Mouse (Mus musculus): ENCODE data around the gene Serpinb2. TPM values are rescaled to one million over a fixed set of nuclear protein-coding genes. Genes with fewer than 3 reads are reported as not detected.

Serpinb2 gene
- total and polyA plus RNA-seq, 3 experiments, result 0.03 TPM; not detected in 2

GRCm38 (mm10) chr1:107565644-107566043 is 54.4 kb downstream of the Serpinb2 start:
- H3K4me3 ChIP-seq (ENCODE audit: low read depth, low read length), result no peak overlapping the region
- no peaks in the 10 kb centered on the region for H3K27me3 ChIP-seq (ENCODE audit: insufficient read depth, low read length)
- no peaks in the 10 kb centered on the region for H3K4me1 ChIP-seq (ENCODE audit: insufficient read depth, low read depth, low read length)
- H3K9me3 ChIP-seq (replicated peaks), result peaks cover 10% of the 10 kb centered on the region
- ATAC-seq (ENCODE audit: extremely low read depth, insufficient number of reproducible peaks, low FRiP score, poor library complexity, severe bottlenecking) (no peak), DNase-seq (ENCODE audit: low spot score) (no peak)
- TF ChIP-seq CTCF (IDR thresholded peaks at IDR 0.05; ENCODE audit: low read depth, low read length) (no peak), GATA1 (IDR thresholded peaks at IDR 0.05; ENCODE audit: borderline replicate concordance, low read length) (no peak), GATA2 (IDR thresholded peaks at IDR 0.05; ENCODE audit: borderline replicate concordance, low read depth, low read length) (no peak)
- H3K36me3 ChIP-seq (replicated peaks), result no peaks in the 10 kb centered on the region

DNA sequence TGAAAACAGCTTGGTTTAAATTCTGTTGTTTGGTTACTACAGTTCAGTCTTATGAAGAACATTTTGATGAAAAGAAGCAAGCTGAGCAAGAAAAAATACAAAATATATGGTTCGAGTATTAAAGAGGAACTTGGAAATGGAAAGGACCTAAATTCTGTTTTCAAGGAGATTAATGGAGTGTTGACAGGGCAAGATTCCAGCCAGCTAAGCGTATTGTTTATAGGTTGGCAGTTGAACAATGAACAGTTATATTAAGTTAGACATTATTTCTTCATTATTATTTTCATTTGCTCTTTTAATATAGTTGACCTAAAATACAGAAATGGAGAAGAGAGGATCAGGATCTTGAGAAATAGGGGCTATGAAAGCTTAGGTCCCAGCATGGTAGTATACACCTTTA is 64.9 kb downstream of the Serpinb2 start:
- no peak for DNase-seq (ENCODE audit: low spot score)
- no peak overlapping the region for H3K4me3 ChIP-seq (ENCODE audit: low read depth, low read length)
- no peaks in the 10 kb centered on the region for H3K27me3 ChIP-seq (ENCODE audit: insufficient read depth, low read length)
- peaks cover 7% of the 10 kb centered on the region; the same call in 1 of the 2 replicates for H3K9me3 ChIP-seq (replicated peaks)
- no peaks in the 10 kb centered on the region for H3K36me3 ChIP-seq (replicated peaks)
- TF ChIP-seq GATA1 (IDR thresholded peaks at IDR 0.05; ENCODE audit: borderline replicate concordance, low read length), result no peak
- no peak for TF ChIP-seq CTCF (IDR thresholded peaks at IDR 0.05; ENCODE audit: low read depth, low read length)
- no peak for TF ChIP-seq GATA2 (IDR thresholded peaks at IDR 0.05; ENCODE audit: borderline replicate concordance, low read depth, low read length)
- TF ChIP-seq TAL1 (conservative IDR thresholded peaks at IDR 0.05; ENCODE audit: low read depth, low read length), result no peak
- no peak for TF ChIP-seq POLR2AphosphoS5 (IDR thresholded peaks at IDR 0.05; ENCODE audit: insufficient replicate concordance, low read depth, low read length)
- ATAC-seq (ENCODE audit: extremely low read depth, insufficient number of reproducible peaks, low FRiP score, poor library complexity, severe bottlenecking), result no peak
- no peaks in the 10 kb centered on the region for H3K4me1 ChIP-seq (ENCODE audit: insufficient read depth, low read depth, low read length)

DNA sequence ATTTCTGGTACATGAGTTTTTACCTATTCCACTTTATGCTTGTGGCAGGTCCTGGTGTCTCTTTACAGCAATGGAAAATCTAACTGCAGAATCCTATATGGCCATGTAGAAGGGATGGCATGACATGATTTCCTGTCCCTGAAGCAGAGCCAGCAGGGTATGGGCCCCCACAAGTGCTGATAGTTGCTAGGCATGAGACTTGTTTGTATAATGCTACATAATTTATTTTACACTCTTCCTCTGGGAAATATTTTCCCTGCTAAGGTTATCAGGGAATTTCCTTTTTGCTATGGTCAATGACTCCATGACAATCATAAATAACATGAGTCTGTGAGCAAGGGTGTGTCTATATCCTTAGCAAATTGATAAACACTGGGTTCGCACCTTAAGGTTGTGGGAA is 66.3 kb downstream of the Serpinb2 start:
- no peaks in the 10 kb centered on the region for H3K36me3 ChIP-seq (replicated peaks)
- H3K4me1 ChIP-seq (ENCODE audit: insufficient read depth, low read depth, low read length), result no peaks in the 10 kb centered on the region
- no peaks in the 10 kb centered on the region for H3K27me3 ChIP-seq (ENCODE audit: insufficient read depth, low read length)
- no peak for TF ChIP-seq GATA1 (IDR thresholded peaks at IDR 0.05; ENCODE audit: borderline replicate concordance, low read length)
- no peak for TF ChIP-seq GATA2 (IDR thresholded peaks at IDR 0.05; ENCODE audit: borderline replicate concordance, low read depth, low read length)
- no peak for TF ChIP-seq CTCF (IDR thresholded peaks at IDR 0.05; ENCODE audit: low read depth, low read length)
- no peak for TF ChIP-seq TAL1 (conservative IDR thresholded peaks at IDR 0.05; ENCODE audit: low read depth, low read length)
- TF ChIP-seq POLR2AphosphoS5 (IDR thresholded peaks at IDR 0.05; ENCODE audit: insufficient replicate concordance, low read depth, low read length), result no peak
- DNase-seq (ENCODE audit: low spot score), result no peak
- no peak overlapping the region for H3K4me3 ChIP-seq (ENCODE audit: low read depth, low read length)
- peaks cover 9% of the 10 kb centered on the region; the same call in 1 of the 2 replicates for H3K9me3 ChIP-seq (replicated peaks)
- no peak for ATAC-seq (ENCODE audit: extremely low read depth, insufficient number of reproducible peaks, low FRiP score, poor library complexity, severe bottlenecking)

- ATAC-seq (ENCODE audit: extremely low read depth, insufficient number of reproducible peaks, low FRiP score, poor library complexity, severe bottlenecking), result no peak
- H3K4me3 ChIP-seq (ENCODE audit: low read depth, low read length), result no peak overlapping the region
- no peaks in the 10 kb centered on the region for H3K36me3 ChIP-seq (replicated peaks)
- peaks cover 9% of the 10 kb centered on the region; the same call in 1 of the 2 replicates for H3K9me3 ChIP-seq (replicated peaks)
- no peaks in the 10 kb centered on the region for H3K27me3 ChIP-seq (ENCODE audit: insufficient read depth, low read length)
- H3K4me1 ChIP-seq (ENCODE audit: insufficient read depth, low read depth, low read length), result no peaks in the 10 kb centered on the region
- TF ChIP-seq CTCF (IDR thresholded peaks at IDR 0.05; ENCODE audit: low read depth, low read length) (no peak), POLR2AphosphoS5 (IDR thresholded peaks at IDR 0.05; ENCODE audit: insufficient replicate concordance, low read depth, low read length) (no peak), TAL1 (conservative IDR thresholded peaks at IDR 0.05; ENCODE audit: low read depth, low read length) (no peak), GATA1 (IDR thresholded peaks at IDR 0.05; ENCODE audit: borderline replicate concordance, low read length) (no peak), GATA2 (IDR thresholded peaks at IDR 0.05; ENCODE audit: borderline replicate concordance, low read depth, low read length) (no peak)
- no peak for DNase-seq (ENCODE audit: low spot score)
Measured at GRCm38 (mm10) chr1:107581220-107581619, 70.0 kb downstream of the Serpinb2 start.

GRCm38 (mm10) chr1:107582900-107583299 is 71.7 kb downstream of the Serpinb2 start:
- H3K4me1 ChIP-seq (ENCODE audit: insufficient read depth, low read depth, low read length), result no peaks in the 10 kb centered on the region
- H3K9me3 ChIP-seq (replicated peaks), result peaks cover 11% of the 10 kb centered on the region
- H3K27me3 ChIP-seq (ENCODE audit: insufficient read depth, low read length), result no peaks in the 10 kb centered on the region
- H3K36me3 ChIP-seq (replicated peaks), result no peaks in the 10 kb centered on the region
- TF ChIP-seq POLR2AphosphoS5 (IDR thresholded peaks at IDR 0.05; ENCODE audit: insufficient replicate concordance, low read depth, low read length) (no peak), GATA2 (IDR thresholded peaks at IDR 0.05; ENCODE audit: borderline replicate concordance, low read depth, low read length) (no peak), GATA1 (IDR thresholded peaks at IDR 0.05; ENCODE audit: borderline replicate concordance, low read length) (no peak), TAL1 (conservative IDR thresholded peaks at IDR 0.05; ENCODE audit: low read depth, low read length) (no peak), CTCF (IDR thresholded peaks at IDR 0.05; ENCODE audit: low read depth, low read length) (no peak)
- no peak for DNase-seq (ENCODE audit: low spot score)
- no peak overlapping the region for H3K4me3 ChIP-seq (ENCODE audit: low read depth, low read length)
- ATAC-seq (ENCODE audit: extremely low read depth, insufficient number of reproducible peaks, low FRiP score, poor library complexity, severe bottlenecking), result no peak

DNA sequence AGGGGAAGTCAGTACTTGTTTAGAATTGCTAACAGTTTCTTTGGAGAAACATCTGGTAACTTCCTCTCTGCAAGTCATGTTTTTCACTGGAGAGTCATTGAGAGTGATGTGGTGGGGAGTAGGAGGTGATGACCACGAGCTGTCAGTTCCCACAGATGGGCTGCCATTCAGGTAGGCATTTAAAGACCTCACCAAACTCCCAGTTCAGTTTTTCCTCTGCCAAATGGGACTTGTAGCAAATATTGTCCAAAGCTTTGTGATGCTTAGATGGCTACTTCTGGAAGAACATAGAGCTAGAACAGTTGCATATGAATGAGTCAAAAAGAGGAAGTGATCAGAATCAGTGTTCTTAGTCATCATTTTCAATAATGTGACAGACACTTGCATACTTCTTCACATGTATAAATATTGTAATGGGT is 72.7 kb downstream of the Serpinb2 start:
- no peak for TF ChIP-seq GATA1 (IDR thresholded peaks at IDR 0.05; ENCODE audit: borderline replicate concordance, low read length)
- no peak for TF ChIP-seq GATA2 (IDR thresholded peaks at IDR 0.05; ENCODE audit: borderline replicate concordance, low read depth, low read length)
- no peak for TF ChIP-seq CTCF (IDR thresholded peaks at IDR 0.05; ENCODE audit: low read depth, low read length)
- no peak for TF ChIP-seq POLR2AphosphoS5 (IDR thresholded peaks at IDR 0.05; ENCODE audit: insufficient replicate concordance, low read depth, low read length)
- no peak for TF ChIP-seq TAL1 (conservative IDR thresholded peaks at IDR 0.05; ENCODE audit: low read depth, low read length)
- Histone ChIP-seq H3K27me3 (ENCODE audit: insufficient read depth, low read length) (no peaks in the 10 kb centered on the region), H3K36me3 (replicated peaks) (no peaks in the 10 kb centered on the region), H3K9me3 (replicated peaks) (peaks cover 9% of the 10 kb centered on the region), H3K4me3 (ENCODE audit: low read depth, low read length) (no peak overlapping the region), H3K4me1 (ENCODE audit: insufficient read depth, low read depth, low read length) (no peaks in the 10 kb centered on the region)
- ATAC-seq (ENCODE audit: extremely low read depth, insufficient number of reproducible peaks, low FRiP score, poor library complexity, severe bottlenecking) (peak; percentile 6; the same call in 1 of the 2 replicates), DNase-seq (ENCODE audit: low spot score) (no peak)

Data from G1E (cell line).